Mouse (Mus musculus) gastrocnemius, adult 18-20 months (tissue): ENCODE data around the gene Slc35g3. TPM values are rescaled to one million over a fixed set of nuclear protein-coding genes. Genes with fewer than 3 reads are reported as not detected.

ENCODE experiments used
- DNase-seq: peaks from one replicate; pipeline ENCODE4 v3.0.0; 2021; ENCODE audit warnings: low spot score
- long read RNA-seq, 2 experiments: library from polyadenylated mRNA; stranded (forward); transcript quantifications; one replicate each; pipeline ENCODE4 v2.0.0; 2021
- total RNA-seq, 2 experiments: library from RNA; stranded (reverse); gene quantifications; 2 replicates each; pipeline ENCODE4 v1.2.3; 2021

The Slc35g3 gene
- not detected for total RNA-seq
- long read RNA-seq, experiment 1 = 0 reads
- long read RNA-seq, experiment 2 = 0 reads

GRCm38 (mm10) chr11:69761868-69762267 lies at the start of gene Slc35g3:
Gene Slc35g3, minus strand, starts transcription at chr11:69761968.
- no peak for DNase-seq

- no peak for DNase-seq
Observed at GRCm38 (mm10) chr11:69810280-69810679, 48.5 kb upstream of the Slc35g3 start.

GRCm38 (mm10) chr11:69807641-69808040 lies 45.9 kb upstream of the Slc35g3 start:
- no peak for DNase-seq

GRCm38 (mm10) chr11:69806378-69806777 lies 44.6 kb upstream of the Slc35g3 start:
- DNase-seq = no peak

- no peak for DNase-seq
Observed at GRCm38 (mm10) chr11:69804972-69805909, 43.5 kb upstream of the Slc35g3 start, which contains the start of gene Tmem102. Gene Tmem102, minus strand, starts transcription at chr11:69805624.

GRCm38 (mm10) chr11:69804652-69804940 lies 42.8 kb upstream of the Slc35g3 start:
- DNase-seq = no peak

GRCm38 (mm10) chr11:69803786-69804651 lies 42.3 kb upstream of the Slc35g3 start:
- peak; percentile 70 for DNase-seq

GRCm38 (mm10) chr11:69803328-69803727 lies 41.6 kb upstream of the Slc35g3 start:
- DNase-seq = no peak

GRCm38 (mm10) chr11:69802648-69803105 lies 40.9 kb upstream of the Slc35g3 start:
- peak; percentile 88 for DNase-seq

- DNase-seq = no peak
Observed at GRCm38 (mm10) chr11:69801379-69801977, 39.7 kb upstream of the Slc35g3 start, which contains the start of gene Fgf11. Gene Fgf11, minus strand, starts transcription at chr11:69801857.

GRCm38 (mm10) chr11:69800392-69801197 lies 38.8 kb upstream of the Slc35g3 start:
- DNase-seq = no peak

- DNase-seq = no peak
Observed at GRCm38 (mm10) chr11:69800138-69800391, 38.3 kb upstream of the Slc35g3 start.

GRCm38 (mm10) chr11:69799394-69800137 lies 37.8 kb upstream of the Slc35g3 start:
- no peak for DNase-seq

- no peak for DNase-seq
Observed at GRCm38 (mm10) chr11:69797924-69798323, 36.2 kb upstream of the Slc35g3 start.

GRCm38 (mm10) chr11:69795983-69796435 lies 34.2 kb upstream of the Slc35g3 start:
- DNase-seq = no peak

- peak; percentile 97 for DNase-seq
Observed at GRCm38 (mm10) chr11:69795168-69795982, 33.6 kb upstream of the Slc35g3 start, which contains the start of gene Chrnb1. Gene Chrnb1, minus strand, starts transcription at chr11:69795943.

- DNase-seq = peak; percentile 47
Observed at GRCm38 (mm10) chr11:69793429-69793828, 31.7 kb upstream of the Slc35g3 start.

GRCm38 (mm10) chr11:69791420-69791819 lies 29.7 kb upstream of the Slc35g3 start:
- DNase-seq = no peak

- DNase-seq = no peak
Observed at GRCm38 (mm10) chr11:69789431-69789830, 27.7 kb upstream of the Slc35g3 start.
